Mouse (Mus musculus) midbrain, embryonic 16.5 days (tissue): ENCODE data around the gene Bcl2a1d. TPM values are rescaled to one million over a fixed set of nuclear protein-coding genes. Genes with fewer than 3 reads are reported as not detected.
"Not testable (repeated sequence)": the region's sequence is repeated elsewhere in the genome, so short reads cannot be mapped to it uniquely, and the experiment has no call there.

Experiments used
- ATAC-seq: fragments of 200-750 bp; cut with Nextera tagmentation; 2 replicates; pipeline ENCODE4 v1.8.0; 2017; ENCODE audit warnings: moderate TSS enrichment
- H3K27ac ChIP-seq: fragments of 300-500 bp; sonication (generic); 2 replicates; pipeline ENCODE4 v1.5.1; 2014; ENCODE audit warnings: mild to moderate bottlenecking, low read length, mixed read lengths
- H3K27me3 ChIP-seq: fragments of 300-500 bp; sonication (generic); 2 replicates; pipeline ENCODE4 v1.6.1; 2014; ENCODE audit warnings: low read depth, low read length, mixed read lengths; ENCODE audit not compliant: control insufficient read depth, insufficient read depth
- H3K36me3 ChIP-seq: fragments of 300-500 bp; sonication (generic); 2 replicates; pipeline ENCODE4 v1.6.1; 2014; ENCODE audit warnings: mild to moderate bottlenecking, low read length, moderate library complexity, mixed read lengths; ENCODE audit not compliant: control insufficient read depth, insufficient read depth
- H3K4me1 ChIP-seq: fragments of 300-500 bp; sonication (generic); 2 replicates; pipeline ENCODE4 v1.6.1; 2014; ENCODE audit warnings: mild to moderate bottlenecking, low read length, mixed read lengths; ENCODE audit not compliant: control insufficient read depth, insufficient read depth
- H3K4me2 ChIP-seq: fragments of 300-500 bp; sonication (generic); 2 replicates; pipeline ENCODE4 v1.6.1; 2014; ENCODE audit warnings: mild to moderate bottlenecking, low read length, mixed read lengths
- H3K4me3 ChIP-seq: fragments of 300-500 bp; sonication (generic); 2 replicates; pipeline ENCODE4 v1.5.1; 2014; ENCODE audit warnings: low read depth, mild to moderate bottlenecking, low read length, moderate library complexity, mixed read lengths
- H3K9ac ChIP-seq: fragments of 300-500 bp; sonication (generic); 2 replicates; pipeline ENCODE4 v1.6.1; 2014; ENCODE audit warnings: low read depth, low read length, mixed read lengths
- H3K9me3 ChIP-seq: fragments of 300-500 bp; sonication (generic); replicated peaks from 2 replicates; pipeline ENCODE4 v1.6.1; 2014; ENCODE audit warnings: mild to moderate bottlenecking, low read length, mixed read lengths; ENCODE audit not compliant: control insufficient read depth, poor library complexity, severe bottlenecking
- WGBS: fragments of 180-500 bp; shearing (Covaris S2); extraction: QIAGEN DNeasy Blood & Tissue Kit; methylation state at CpG from one replicate; pipeline ENCODE4 v1.1.7; 2014; 5-methylcytosine and 5-hydroxymethylcytosine counted together
- polyA plus RNA-seq: library from polyadenylated mRNA; unstranded; fragments of >200 nt; fragmentation: Nextera tagmentation; extraction: Ambion mirVana; gene quantifications from 2 replicates; pipeline ENCODE4 v1.2.1, GENCODE M21; 2015

Gene Bcl2a1d
- polyA plus RNA-seq, 1 experiment from 2014 or later: not detected

- Histone ChIP-seq H3K4me1 (no peaks in the 10 kb centered on the region), H3K36me3 (no peaks in the 10 kb centered on the region), H3K9me3 (no peaks in the 10 kb centered on the region), H3K4me2 (no peak overlapping the region), H3K4me3 (no peak overlapping the region), H3K27me3 (no peaks in the 10 kb centered on the region), H3K27ac (no peak overlapping the region), H3K9ac (no peak overlapping the region)
- WGBS: 90% methylated on average over 6 of the region's 6 CpGs
- no peak for ATAC-seq
Measured at GRCm38 (mm10) chr9:88709304-88709703, 22.4 kb downstream of the Bcl2a1d start.

GRCm38 (mm10) chr9:88706700-88707099, 25.0 kb downstream of the Bcl2a1d start:
- H3K9ac ChIP-seq: no peak overlapping the region
- WGBS: 86% methylated on average over 4 of the region's 4 CpGs
- H3K27ac ChIP-seq: no peak overlapping the region
- H3K4me2 ChIP-seq: no peak overlapping the region
- no peaks in the 10 kb centered on the region for H3K36me3 ChIP-seq
- ATAC-seq: no peak
- no peaks in the 10 kb centered on the region for H3K9me3 ChIP-seq
- no peaks in the 10 kb centered on the region for H3K27me3 ChIP-seq
- no peaks in the 10 kb centered on the region for H3K4me1 ChIP-seq
- no peak overlapping the region for H3K4me3 ChIP-seq

- not testable (repeated sequence) for H3K27ac ChIP-seq, H3K36me3 ChIP-seq, H3K27me3 ChIP-seq, H3K4me1 ChIP-seq, H3K9ac ChIP-seq, ATAC-seq, H3K4me2 ChIP-seq, H3K9me3 ChIP-seq, H3K4me3 ChIP-seq
- WGBS: 85% methylated on average over 8 of the region's 8 CpGs
Measured at GRCm38 (mm10) chr9:88705157-88705556, 26.6 kb downstream of the Bcl2a1d start.

- ATAC-seq: peak; percentile 68; the same call in 1 of the 2 replicates
- H3K4me3 ChIP-seq, H3K9ac ChIP-seq, H3K9me3 ChIP-seq, H3K4me1 ChIP-seq, H3K4me2 ChIP-seq, H3K27ac ChIP-seq, H3K36me3 ChIP-seq, H3K27me3 ChIP-seq: not testable (repeated sequence)
- WGBS: no CpG with 5 or more reads among the region's 2 CpGs
Measured at GRCm38 (mm10) chr9:88698746-88699145, 33.0 kb downstream of the Bcl2a1d start.

GRCm38 (mm10) chr9:88691307-88691706, 40.4 kb downstream of the Bcl2a1d start:
- not testable (repeated sequence) for ATAC-seq, H3K4me3 ChIP-seq, H3K9ac ChIP-seq, H3K4me1 ChIP-seq, H3K9me3 ChIP-seq, H3K27me3 ChIP-seq, H3K4me2 ChIP-seq, H3K36me3 ChIP-seq, H3K27ac ChIP-seq
- 88% methylated on average over 2 of the region's 2 CpGs for WGBS

DNA sequence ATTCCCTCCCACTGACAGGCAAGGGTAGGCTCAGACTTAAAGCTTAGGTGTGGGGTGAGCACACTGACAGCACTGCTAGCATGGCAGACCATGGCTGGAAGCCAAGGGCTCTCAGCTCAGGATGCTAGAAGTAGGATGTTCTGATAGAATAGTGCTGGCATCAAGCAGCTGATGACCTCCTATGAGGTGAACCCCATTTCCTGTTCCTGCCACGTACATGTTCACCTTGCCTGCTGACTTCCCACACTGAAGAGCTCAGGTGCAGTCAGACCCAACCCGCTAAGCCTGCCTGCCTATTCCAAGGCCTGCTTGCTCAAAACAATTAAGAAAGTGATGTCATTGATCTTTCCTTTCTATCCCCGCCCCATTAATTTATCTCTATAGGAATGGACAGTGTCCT, 42.3 kb downstream of the Bcl2a1d start:
- H3K9ac ChIP-seq, H3K27me3 ChIP-seq, H3K4me1 ChIP-seq, ATAC-seq, H3K27ac ChIP-seq, H3K4me3 ChIP-seq, H3K9me3 ChIP-seq, H3K36me3 ChIP-seq, H3K4me2 ChIP-seq: not testable (repeated sequence)
- WGBS: 93% methylated on average over 3 of the region's 3 CpGs

DNA sequence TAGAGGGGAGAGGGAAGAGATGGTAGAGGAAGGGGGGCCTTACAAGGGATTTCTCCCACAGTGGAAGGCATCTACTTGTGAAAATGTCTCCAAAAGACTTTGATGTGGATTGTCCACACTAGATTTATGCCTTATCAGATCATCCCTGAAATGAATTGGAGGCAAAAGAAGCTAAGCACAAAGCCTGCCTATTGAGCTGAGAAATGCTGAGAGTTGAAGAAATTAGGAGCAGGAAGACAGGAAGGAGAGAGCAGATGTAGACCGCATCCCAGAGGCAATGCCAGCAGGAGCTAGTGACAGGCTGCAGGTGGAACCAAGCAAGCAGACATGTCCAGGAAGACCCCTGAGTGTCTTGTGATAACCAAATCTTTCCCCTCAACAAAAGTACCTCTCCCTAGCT, 45.0 kb downstream of the Bcl2a1d start:
- ATAC-seq, H3K4me3 ChIP-seq, H3K9ac ChIP-seq, H3K9me3 ChIP-seq, H3K27me3 ChIP-seq, H3K4me1 ChIP-seq, H3K36me3 ChIP-seq, H3K4me2 ChIP-seq, H3K27ac ChIP-seq: not testable (repeated sequence)
- 100% methylated on average over 1 of the region's 1 CpGs for WGBS

Other genes with a start within 250 kb of the Bcl2a1d start
- gene Syncrip, start 249.3 kb downstream of the Bcl2a1d start, polyA plus RNA-seq: 75.2 and 87.6 TPM in 2 replicates
- 20.0 and 22.4 TPM in 2 replicates for gene Zfp949, start 183.9 kb downstream of the Bcl2a1d start, polyA plus RNA-seq
- not detected in 2 replicates for gene Trim43a, start 151.0 kb downstream of the Bcl2a1d start, polyA plus RNA-seq
- gene Mthfsl, start 11.6 kb downstream of the Bcl2a1d start, polyA plus RNA-seq: 33.0 and 37.9 TPM in 2 replicates
- gene Trim43c, start 107.2 kb upstream of the Bcl2a1d start, polyA plus RNA-seq: not detected in 2 replicates
- gene Bcl2a1a, start 225.0 kb upstream of the Bcl2a1d start, polyA plus RNA-seq: not detected in 2 replicates